Mouse (Mus musculus) CH12F3 (cell line): Measurements from ENCODE around the gene Chmp1a.
"Not testable (repeated sequence)": the region's sequence is repeated elsewhere in the genome, so short reads cannot be mapped to it uniquely, and the experiment has no call there.

Experiments used
- in situ Hi-C: fragments of 300-500 bp; cut with MboI; formaldehyde crosslinking; loops from 2 replicates; pipeline ENCODE4 v1.14.3; 2020; ENCODE audit warnings: low sequenced_read_pairs

Gene Chmp1a

GRCm38 (mm10) chr8:123232553-123232952, 20.0 kb upstream of the Chmp1a start:
- in situ Hi-C loops, result no loop called here

- in situ Hi-C loops, result no loop called here
These were observed 19.2 kb upstream of the Chmp1a start for GRCm38 (mm10) chr8:123231742-123232141.

GRCm38 (mm10) chr8:123230326-123230725, 17.8 kb upstream of the Chmp1a start:
- in situ Hi-C loops, result not testable (repeated sequence)

GRCm38 (mm10) chr8:123228416-123228815, 15.9 kb upstream of the Chmp1a start:
- in situ Hi-C loops, result no loop called here

GRCm38 (mm10) chr8:123224278-123225266, 12.0 kb upstream of the Chmp1a start, which contains the start of gene Cdk10:
TSS of gene Cdk10 (plus strand) at chr8:123224842.
- in situ Hi-C loops, result no loop called here

- in situ Hi-C loops, result no loop called here
These were observed 8.4 kb upstream of the Chmp1a start for GRCm38 (mm10) chr8:123220917-123221316.

DNA sequence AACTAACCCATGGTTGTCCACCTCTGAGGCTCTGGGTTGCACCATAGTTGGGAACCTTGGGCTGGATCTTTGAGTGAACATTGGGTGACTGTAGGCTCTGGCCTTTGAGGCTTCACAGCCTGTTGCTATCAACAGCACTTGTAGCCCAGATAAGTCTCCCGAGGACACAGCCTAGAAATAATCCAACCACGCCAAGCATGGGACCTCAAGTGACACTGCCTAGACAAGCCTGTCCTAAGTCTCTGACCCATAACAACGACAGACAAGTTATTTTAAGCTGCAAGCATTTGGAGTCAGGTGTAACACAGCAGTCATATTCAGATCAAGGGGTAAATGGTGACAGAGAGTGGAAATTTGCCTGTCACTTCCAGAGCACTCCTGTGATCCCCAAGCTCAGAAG, 2.9 kb upstream of the Chmp1a start:
- in situ Hi-C loops, result no loop called here

GRCm38 (mm10) chr8:123213118-123213772, 682 bp upstream of the Chmp1a start:
- in situ Hi-C loops, result no loop called here

DNA sequence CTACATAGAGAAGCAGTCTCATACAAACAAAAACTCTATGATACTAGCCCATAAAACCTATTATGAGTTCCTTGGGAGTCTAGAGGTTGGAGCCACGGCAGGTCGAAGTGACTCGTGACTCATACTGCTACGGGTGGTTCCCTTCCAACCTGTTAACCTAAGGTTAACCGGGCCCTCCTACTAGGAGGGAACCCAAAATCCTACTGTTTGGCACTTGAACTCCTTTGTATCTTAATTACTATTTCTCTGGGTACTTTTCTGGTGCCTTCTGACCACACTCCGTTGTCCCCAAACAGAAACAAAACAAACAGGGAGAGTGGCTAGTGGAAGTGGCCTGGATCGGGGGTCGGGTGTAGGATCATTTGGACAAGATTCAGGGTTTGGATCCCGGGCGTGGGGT, 687 bp downstream of the Chmp1a start:
- in situ Hi-C loops, result no loop called here

DNA sequence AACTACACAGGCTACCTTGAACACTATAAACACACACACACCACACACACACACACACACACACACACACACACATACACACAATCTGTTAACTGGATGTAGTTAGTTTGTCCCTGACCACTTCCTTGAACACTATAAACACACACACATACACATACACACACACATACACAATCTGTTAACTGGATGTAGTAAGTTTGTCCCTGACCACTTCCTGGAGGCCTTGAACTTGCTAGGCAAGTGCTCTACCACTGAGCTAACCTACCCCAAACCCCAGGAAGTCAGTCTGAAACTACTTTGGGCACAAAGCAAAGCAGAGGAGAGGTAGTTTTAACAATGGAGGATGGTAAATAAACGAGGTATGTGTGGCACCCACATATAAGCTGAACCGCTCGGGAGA, 9.0 kb downstream of the Chmp1a start:
- in situ Hi-C loops, result loop anchor here (5.0 kb wide), 1 partner anchor 96 kb away; no protein-coding TSS in a partner anchor

DNA sequence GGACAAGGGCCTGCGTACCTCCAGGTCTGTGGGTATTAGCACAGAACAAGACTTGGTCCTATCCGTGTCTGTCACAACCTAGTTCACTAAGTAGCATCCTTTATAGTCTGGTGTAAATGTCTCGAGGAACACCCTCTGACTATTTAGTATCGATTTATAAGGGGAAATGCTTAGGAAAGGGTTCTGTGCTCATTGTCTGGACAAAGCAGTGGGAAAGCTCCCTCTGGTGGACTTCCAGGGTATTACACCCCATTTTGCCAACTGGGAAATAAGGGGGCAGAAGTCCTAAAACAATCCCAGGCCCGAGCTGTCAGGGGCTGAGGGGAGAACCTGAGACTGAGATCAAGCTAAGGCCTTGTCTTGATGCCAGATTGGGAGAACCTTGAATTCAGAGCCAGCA, 10.3 kb downstream of the Chmp1a start:
- in situ Hi-C loops, result loop anchor here (5.0 kb wide), 1 partner anchor 95 kb away; no protein-coding TSS in a partner anchor

GRCm38 (mm10) chr8:123199864-123200263, 12.7 kb downstream of the Chmp1a start:
- in situ Hi-C loops, result loop anchor here (5.0 to 10.0 kb wide), 3 partner anchors 65 to 295 kb away; no protein-coding TSS in a partner anchor

DNA sequence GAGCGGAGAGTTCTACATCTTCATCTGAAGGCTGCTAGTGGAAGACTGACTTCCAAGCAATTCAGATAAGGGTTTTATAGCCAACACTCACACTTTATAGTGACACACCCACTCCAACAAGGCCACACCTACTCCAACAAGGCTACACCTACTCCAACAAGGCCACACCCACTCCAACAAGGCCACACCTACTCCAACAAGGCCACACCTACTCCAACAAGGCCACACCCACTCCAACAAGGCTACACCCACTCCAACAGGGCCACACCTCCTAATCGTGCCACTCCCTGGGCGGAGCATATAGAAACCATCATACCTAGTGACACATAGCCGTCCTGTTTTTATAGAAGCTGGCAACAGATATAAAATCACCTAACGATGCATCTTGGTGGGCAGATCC, 15.5 kb downstream of the Chmp1a start:
- in situ Hi-C loops, result loop anchor here (10.0 kb wide), 2 partner anchors 62 to 292 kb away; no protein-coding TSS in a partner anchor

GRCm38 (mm10) chr8:123193771-123194170, 18.8 kb downstream of the Chmp1a start:
- in situ Hi-C loops, result loop anchor here (10.0 kb wide), 2 partner anchors 59 to 289 kb away; no protein-coding TSS in a partner anchor

GRCm38 (mm10) chr8:123191908-123192307, 20.7 kb downstream of the Chmp1a start:
- in situ Hi-C loops, result loop anchor here (10.0 kb wide), 2 partner anchors 57 to 287 kb away; no protein-coding TSS in a partner anchor

DNA sequence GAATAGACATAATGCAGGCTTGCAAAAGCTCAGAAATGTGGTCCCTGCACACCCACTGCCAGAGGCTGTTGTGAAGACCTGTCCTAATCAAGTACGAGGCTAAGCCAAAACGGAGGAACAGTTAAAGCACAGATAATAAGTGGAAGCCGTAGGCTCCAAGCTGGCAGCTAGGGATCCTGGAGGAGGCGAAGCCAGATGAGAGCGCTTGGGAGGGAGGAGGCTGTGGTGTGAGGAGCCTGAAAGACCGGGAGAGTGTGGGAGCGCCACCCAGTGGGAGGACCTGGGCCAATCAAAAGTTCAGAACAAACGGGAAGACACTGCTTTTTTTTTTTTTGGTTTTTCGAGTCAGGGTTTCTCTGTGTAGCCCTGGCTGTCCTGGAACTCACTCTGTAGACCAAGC, 21.9 kb downstream of the Chmp1a start:
- in situ Hi-C loops, result loop anchor here (10.0 kb wide), 2 partner anchors 56 to 286 kb away; no protein-coding TSS in a partner anchor

DNA sequence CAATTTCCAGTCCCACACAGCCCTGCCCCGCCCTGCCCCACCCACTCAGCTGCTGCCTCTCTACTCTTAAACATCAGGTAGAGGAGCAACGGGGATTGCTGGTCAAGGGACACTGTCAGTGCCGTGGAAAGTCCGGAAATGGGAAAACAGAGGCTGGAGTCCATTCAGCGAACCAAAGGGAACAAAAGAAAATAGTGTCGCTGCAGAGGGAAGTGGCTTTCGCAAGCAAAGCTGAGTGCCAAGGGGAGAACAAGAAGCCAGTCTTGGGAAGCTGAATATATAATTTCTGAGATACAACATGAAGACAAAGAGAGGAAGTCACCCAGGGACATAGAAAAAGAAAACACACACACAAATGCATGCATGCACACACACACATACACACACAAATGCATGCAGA, 23.7 kb downstream of the Chmp1a start:
- in situ Hi-C loops, result no loop called here

DNA sequence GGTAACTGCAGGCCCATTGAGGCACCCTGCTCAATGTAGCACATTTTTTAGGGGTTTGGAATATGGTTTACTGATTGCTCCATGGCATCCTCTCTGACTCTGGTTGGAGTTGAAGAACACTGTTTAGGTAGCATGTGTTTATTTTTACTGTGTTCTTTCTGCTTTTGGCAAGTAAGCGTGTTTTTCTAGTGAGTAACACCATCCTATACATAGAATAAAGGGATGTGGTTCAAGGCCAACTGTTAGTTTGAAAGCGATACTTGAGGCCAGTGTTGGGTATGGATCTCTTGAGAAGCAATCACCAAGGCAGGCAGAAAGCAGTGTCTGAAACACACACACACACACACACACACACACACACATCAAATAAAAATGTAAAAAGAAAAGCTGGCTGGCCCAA, 24.6 kb downstream of the Chmp1a start:
- in situ Hi-C loops, result no loop called here

GRCm38 (mm10) chr8:123185566-123186409, 26.8 kb downstream of the Chmp1a start, which contains the start of gene Dpep1:
TSS of gene Dpep1 (plus strand) at chr8:123186242.
- in situ Hi-C loops, result no loop called here

- in situ Hi-C loops, result no loop called here
These were observed 31.2 kb downstream of the Chmp1a start for GRCm38 (mm10) chr8:123181391-123181790.
